Mouse (Mus musculus): Measurements from ENCODE around the gene Zfp454. TPM values are rescaled to one million over a fixed set of nuclear protein-coding genes. Genes with fewer than 3 reads are reported as not detected.

The Zfp454 gene
- polyA plus RNA-seq (2017; shearing (Covaris generic)): not detected

DNA sequence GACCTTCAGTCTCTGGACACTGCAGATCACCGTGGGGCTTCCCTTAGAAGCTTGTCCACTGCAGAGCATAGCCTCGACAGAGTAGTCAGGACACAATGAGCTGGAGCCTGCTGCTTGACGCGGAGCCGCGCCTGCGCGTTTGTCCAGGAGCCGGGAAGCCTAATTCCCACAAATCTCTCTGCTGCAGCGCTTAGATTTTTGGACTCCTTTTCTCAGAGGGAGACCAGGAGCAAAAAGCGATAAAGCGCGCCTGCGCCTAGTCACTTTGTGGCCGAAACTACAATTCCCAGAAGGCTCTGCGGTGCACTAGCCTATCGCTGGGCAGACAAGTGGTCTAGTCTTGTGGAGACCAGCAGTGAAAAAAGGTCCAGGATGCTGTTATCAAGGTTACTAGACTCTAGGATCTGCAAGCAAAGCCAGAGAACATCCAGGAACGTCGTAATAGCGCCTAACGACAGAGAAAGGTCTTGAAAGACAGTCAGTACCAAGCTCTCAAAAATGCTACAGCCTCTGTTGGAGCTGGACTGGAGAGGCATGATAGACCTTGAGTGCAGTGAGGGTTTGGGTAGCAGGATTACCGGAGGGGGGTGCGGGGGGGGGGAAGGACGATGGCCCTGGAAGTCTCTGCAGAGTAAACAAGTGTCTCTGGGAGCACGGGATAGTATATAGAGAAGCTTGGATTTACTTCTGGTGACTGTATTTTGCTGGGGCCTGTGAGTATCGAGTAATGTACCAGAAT lies at the start of gene Zfp454:
Zfp454 (minus strand) TSS at position 262 of the 739 bp plus-strand sequence.

DNA sequence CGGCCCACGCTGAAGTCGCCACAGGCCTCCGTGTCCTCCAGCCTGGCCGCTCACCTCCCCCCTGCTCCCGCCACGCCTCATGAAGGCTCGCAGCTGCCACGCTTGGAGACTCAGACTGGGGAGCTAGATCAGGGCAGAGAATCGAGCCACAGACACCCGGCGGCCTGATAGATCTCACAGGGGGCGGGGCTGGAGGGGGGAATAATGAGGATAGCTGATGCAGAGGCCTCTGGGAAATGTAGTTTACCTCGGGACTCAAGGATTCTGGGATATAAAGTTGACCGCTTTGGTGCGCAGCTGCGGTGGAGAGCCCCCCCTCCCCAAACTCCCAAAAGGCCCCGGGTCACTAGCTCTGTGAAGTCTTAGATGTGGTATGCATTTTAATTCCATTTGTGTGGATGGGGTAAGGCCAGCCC lies 44.0 kb upstream of the Zfp454 start, which contains the start of gene Zfp354b:
Zfp354b (minus strand) TSS at position 183 of the 416 bp plus-strand sequence.

DNA sequence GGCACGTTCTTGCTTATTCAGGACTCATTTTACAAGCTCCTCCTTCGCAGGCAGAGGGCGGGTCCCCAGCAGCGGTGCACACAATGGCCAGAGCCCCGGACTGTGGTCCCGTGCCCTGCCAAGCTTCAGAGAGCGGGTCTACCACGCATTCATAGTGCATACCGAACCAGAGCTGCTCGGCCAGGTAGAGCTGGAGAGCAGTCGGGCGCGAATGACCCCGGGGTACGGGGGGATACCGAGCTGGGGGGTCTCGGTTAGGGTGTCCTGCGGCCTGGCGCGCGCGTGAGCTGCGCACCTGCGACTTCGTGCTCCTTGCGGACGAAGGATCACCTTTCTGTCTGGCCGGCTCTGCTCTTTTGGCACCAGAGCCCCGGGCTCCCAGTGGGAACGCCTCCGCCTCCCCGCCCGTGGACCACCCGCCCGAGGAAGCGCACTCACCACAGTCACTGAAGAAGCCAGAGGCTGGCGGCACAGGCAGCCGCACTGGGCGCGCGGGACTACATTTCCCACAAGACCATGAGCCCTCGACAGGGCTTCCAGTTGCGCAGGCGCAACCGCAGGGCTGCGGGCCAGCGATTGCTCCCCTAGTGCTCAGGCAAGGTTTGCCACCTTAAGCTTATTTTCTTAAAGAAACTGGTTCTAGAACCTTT lies 28.3 kb upstream of the Zfp454 start, which contains the start of gene Zfp2:
Zfp2 (minus strand) TSS at position 495 of the 650 bp plus-strand sequence.

DNA sequence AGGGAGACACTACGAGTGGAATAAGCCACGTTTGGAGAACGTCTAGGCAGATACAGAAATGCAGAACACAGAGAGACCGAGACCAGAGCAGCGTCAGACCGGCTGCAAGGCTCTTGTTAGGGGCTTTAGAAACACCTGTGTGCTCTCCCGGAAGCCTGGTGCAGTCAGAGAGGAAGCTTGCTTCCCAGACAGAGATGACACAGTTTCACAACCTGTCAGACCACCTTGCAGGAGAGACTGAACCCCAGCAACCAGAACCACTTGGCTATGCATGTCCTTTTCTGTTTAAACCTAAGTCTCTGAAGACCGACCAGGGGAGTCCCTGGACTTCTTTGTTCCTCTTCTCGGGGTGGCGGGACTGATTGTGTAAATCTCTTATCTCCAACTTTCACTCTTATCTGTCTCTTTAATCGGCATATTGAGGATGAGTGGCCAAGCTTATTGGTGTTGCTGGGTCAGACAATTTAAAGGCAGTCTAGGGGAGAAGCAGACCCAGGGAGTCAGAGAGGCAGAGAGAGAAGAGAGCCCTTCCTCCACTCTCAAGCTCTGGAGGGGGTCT lies 37.2 kb downstream of the Zfp454 start, which contains the start of gene Grm6:
Grm6 (plus strand) TSS at position 509 of the 559 bp plus-strand sequence.

DNA sequence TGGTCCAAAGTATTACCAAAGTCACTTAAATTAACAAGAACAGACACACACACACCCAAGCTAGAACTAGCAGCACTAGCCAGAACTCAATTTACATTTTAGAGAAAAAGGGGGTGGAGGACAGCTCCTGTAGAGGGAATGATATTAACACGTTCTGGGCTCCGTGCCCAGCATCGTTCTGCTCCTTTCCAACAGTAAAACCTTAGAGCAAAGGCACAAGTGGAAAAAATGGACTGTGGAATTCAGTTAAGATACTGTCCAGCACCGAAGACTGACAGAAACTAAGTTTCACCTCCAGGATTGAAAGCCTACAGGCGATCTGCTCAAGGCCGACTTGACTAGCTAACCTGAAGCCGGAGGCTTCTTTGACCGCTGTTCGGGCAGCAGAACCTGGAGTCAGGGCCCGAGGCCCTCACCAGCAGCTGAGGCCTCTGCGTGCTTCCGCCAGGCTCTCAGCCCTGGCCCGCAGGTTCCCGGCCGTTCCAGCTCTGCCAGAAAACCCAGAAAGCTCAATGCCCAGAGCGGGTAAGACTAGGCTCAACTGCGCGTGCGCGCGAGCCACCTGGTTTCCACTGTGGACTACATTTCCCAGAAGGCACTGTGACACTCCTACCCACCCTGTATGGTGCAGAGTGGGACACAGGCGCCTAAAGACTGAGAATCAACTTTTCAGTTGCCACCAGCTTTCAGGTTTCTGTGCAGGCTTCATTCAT lies 46.3 kb downstream of the Zfp454 start, which contains the start of gene Zfp879:
Zfp879 (minus strand) TSS at position 530 of the 713 bp plus-strand sequence.

DNA sequence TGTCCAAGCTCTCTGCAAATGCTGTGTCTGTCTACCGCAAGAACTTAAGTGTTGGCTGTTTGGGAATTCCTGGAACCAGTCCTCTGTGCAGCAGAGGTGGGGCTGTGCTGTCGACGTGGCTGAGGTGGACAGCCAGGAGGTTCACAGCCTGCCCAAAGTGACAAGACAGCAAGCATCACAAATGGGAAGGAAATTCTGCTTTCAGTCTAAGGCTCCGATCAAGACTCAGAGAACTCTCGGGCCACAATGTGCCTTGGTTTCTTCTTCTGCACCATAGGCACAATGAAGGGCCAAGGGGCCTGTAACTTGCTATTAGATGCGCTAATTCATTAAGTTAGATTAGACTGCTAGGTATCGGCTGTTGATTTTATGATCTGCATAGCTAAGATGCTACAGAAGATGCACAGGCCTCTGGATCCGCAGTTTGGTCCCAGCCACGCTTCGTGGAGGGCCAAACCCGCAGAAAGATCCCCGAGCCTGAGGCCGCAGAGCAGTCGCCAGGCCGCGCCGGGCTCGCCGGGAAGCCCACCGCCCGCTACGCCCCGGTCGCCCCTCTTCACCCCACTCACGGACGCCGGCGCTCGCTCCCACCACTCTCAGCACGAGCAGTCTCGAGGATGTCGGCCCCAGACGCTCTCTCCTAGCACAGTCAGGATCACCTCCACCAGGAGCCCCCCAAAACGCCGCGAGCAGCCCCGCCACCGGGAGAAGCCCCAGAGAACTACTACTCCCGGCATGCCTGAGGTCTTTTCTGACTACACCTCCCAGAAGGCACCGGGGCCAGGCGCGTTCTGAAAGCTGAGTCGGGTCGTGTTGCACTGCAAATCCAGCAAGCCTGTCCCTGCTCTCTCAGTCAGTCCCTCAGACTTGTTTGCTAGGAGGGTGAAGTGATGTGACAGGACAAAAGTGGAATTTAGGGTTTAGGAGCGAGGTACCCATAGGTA lies 60.2 kb downstream of the Zfp454 start, which contains the start of gene Zfp354c:
Zfp354c (minus strand) TSS at position 715 of the 944 bp plus-strand sequence.

Other genes with a start within 250 kb of the Zfp454 start
- gene Zfp354c, start 59.9 kb downstream of the Zfp454 start, polyA plus RNA-seq (2017; shearing (Covaris generic)): 3.3 TPM
- 0.14 TPM for gene Zfp879, start 46.1 kb downstream of the Zfp454 start, polyA plus RNA-seq (2017; shearing (Covaris generic))
- 0.69 TPM for gene Grm6, start 37.0 kb downstream of the Zfp454 start, polyA plus RNA-seq (2017; shearing (Covaris generic))
- gene Zfp2, start 28.5 kb upstream of the Zfp454 start, polyA plus RNA-seq (2017; shearing (Covaris generic)): 2.0 TPM
- gene Zfp354b, start 44.0 kb upstream of the Zfp454 start, polyA plus RNA-seq (2017; shearing (Covaris generic)): not detected
- not detected for gene 4933414I15Rik, start 56.1 kb upstream of the Zfp454 start, polyA plus RNA-seq (2017; shearing (Covaris generic))
- not detected for gene Prop1, start 66.1 kb upstream of the Zfp454 start, polyA plus RNA-seq (2017; shearing (Covaris generic))
- gene Olfr1378, start 78.9 kb upstream of the Zfp454 start, polyA plus RNA-seq (2017; shearing (Covaris generic)): not detected
- gene Olfr1377, start 94.3 kb upstream of the Zfp454 start, polyA plus RNA-seq (2017; shearing (Covaris generic)): not detected
- not detected for gene Olfr51, start 115.9 kb upstream of the Zfp454 start, polyA plus RNA-seq (2017; shearing (Covaris generic))
- gene Olfr54, start 126.6 kb upstream of the Zfp454 start, polyA plus RNA-seq (2017; shearing (Covaris generic)): 0.06 TPM
- not detected for gene Olfr1375, start 160.5 kb upstream of the Zfp454 start, polyA plus RNA-seq (2017; shearing (Covaris generic))
- not detected for gene Zfp354a, start 171.6 kb upstream of the Zfp454 start, polyA plus RNA-seq (2017; shearing (Covaris generic))

All from CD4-positive, CD25-positive, alpha-beta regulatory T cell (primary cell).